Comparison of ENCODE assay signal across 21 mouse cellular contexts in the genomic region with DNA sequence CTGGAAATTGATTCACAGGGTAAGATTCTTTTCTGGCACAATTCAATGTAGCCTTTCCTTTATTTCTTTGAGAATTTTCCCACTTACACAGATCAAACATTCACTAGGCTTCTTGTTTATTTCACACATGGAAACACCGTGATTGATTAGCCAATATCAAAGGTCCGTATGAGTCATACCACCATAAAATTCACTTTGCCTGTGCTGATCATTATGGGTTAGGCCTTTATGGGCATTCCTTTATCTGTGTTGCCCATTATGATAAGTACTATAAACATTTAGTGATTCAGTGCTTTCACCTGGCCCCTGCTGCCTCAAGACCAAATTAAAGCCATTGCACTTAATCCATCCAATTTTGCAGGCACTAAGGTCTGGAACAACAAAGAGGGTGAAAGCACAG.
DNase-seq lines count a peak whose midpoint lies in the region; ATAC-seq and TF ChIP-seq lines count a peak whose summit lies in the region.
"Had no signal": no experiment of that assay in that cellular context is flagged by ENCODE, and none has a peak within 500 bp of the region (broad histone marks: within the 10 kb centered on the region; RNA-seq: fewer than 3 reads in every experiment).

No protein-coding gene starts in this region.

- no peaks in the 10 kb centered on the region for H3K36me3 ChIP-seq in intestine, embryonic 15.5 days
- no peaks in the 10 kb centered on the region for H3K36me3 ChIP-seq in intestine, embryonic 16.5 days (ENCODE audit: control insufficient read depth, insufficient read depth, low read length)
- H3K36me3 ChIP-seq in liver, postnatal 0 days (replicated peaks; ENCODE audit: insufficient read depth, low read length) = no peaks in the 10 kb centered on the region
- H3K36me3 ChIP-seq: embryonic facial prominence, embryonic 13.5 days; embryonic facial prominence, embryonic 15.5 days; forebrain, embryonic 15.5 days had no signal

- H3K27me3 ChIP-seq in intestine, embryonic 15.5 days (replicated peaks) = no peaks in the 10 kb centered on the region
- no peaks in the 10 kb centered on the region for H3K27me3 ChIP-seq in intestine, embryonic 16.5 days (replicated peaks; ENCODE audit: control insufficient read depth, insufficient read depth, low read length)
- H3K27me3 ChIP-seq in liver, postnatal 0 days (ENCODE audit: insufficient read depth, low read length) = no peaks in the 10 kb centered on the region
- H3K27me3 ChIP-seq: embryonic facial prominence, embryonic 13.5 days; embryonic facial prominence, embryonic 15.5 days; forebrain, embryonic 13.5 days; forebrain, embryonic 15.5 days had no signal

- no peaks in the 10 kb centered on the region for H3K4me1 ChIP-seq in intestine, embryonic 15.5 days (replicated peaks)
- no peaks in the 10 kb centered on the region for H3K4me1 ChIP-seq in intestine, embryonic 16.5 days (ENCODE audit: control insufficient read depth, insufficient read depth, low read length)
- H3K4me1 ChIP-seq in liver, postnatal 0 days (ENCODE audit: insufficient read depth) = no peaks in the 10 kb centered on the region
- H3K4me1 ChIP-seq: embryonic facial prominence, embryonic 13.5 days; embryonic facial prominence, embryonic 15.5 days; forebrain, embryonic 13.5 days; forebrain, embryonic 15.5 days had no signal

- intact Hi-C loops in gastrocnemius, postnatal 14 days (cut with DNase I; ENCODE audit: low total_unique reads) = no loop called here

- peak; percentile 16 for DNase-seq in large intestine, adult 2 months (ENCODE audit: low read depth, low spot score)
- no peak for DNase-seq in gastrocnemius, postnatal 14 days
- no peak for DNase-seq in liver, postnatal 0 days
- DNase-seq: adrenal gland, adult 2 months; adrenal gland, postnatal 10 days; adrenal gland, postnatal 25 days; cerebellum, adult 11 months; cerebellum, adult 18-20 months; cerebellum, adult 8-10 months; cerebellum, adult 9-11 months; cerebellum, postnatal 14 days; cerebellum, postnatal 36 days; embryo, embryonic 11 days; forebrain, postnatal 0 days had no signal

- TF ChIP-seq CTCF in liver, postnatal 0 days (IDR thresholded peaks at IDR 0.05; ENCODE audit: low read depth) = no peak

- whole genome bisulfite sequencing in intestine, embryonic 15.5 days = 49% methylated on average over 2 of the region's 2 CpGs
- WGBS in intestine, embryonic 16.5 days = 51% methylated on average over 2 of the region's 2 CpGs
- 23% methylated on average over 2 of the region's 2 CpGs for WGBS in large intestine, adult 2 months
- WGBS in liver, postnatal 0 days (ENCODE audit: insufficient replicate concordance) = 77% methylated on average over 2 of the region's 2 CpGs

- no peak overlapping the region for H3K9ac ChIP-seq in intestine, embryonic 15.5 days
- H3K9ac ChIP-seq in intestine, embryonic 16.5 days (ENCODE audit: low read depth, low read length) = no peak overlapping the region
- H3K9ac ChIP-seq in liver, postnatal 0 days (replicated peaks) = no peak overlapping the region
- H3K9ac ChIP-seq: embryonic facial prominence, embryonic 13.5 days; embryonic facial prominence, embryonic 15.5 days; forebrain, embryonic 13.5 days; forebrain, embryonic 15.5 days; forebrain, postnatal 0 days had no signal

- peak; percentile 76 for ATAC-seq in intestine, embryonic 15.5 days
- ATAC-seq in intestine, embryonic 16.5 days = peak; percentile 83
- no peak for ATAC-seq in liver, postnatal 0 days
- ATAC-seq: forebrain, embryonic 13.5 days; forebrain, embryonic 15.5 days; forebrain, postnatal 0 days had no signal

- no peaks in the 10 kb centered on the region for H3K9me3 ChIP-seq in intestine, embryonic 15.5 days
- H3K9me3 ChIP-seq in intestine, embryonic 16.5 days (ENCODE audit: control insufficient read depth, low read length) = no peaks in the 10 kb centered on the region
- no peaks in the 10 kb centered on the region for H3K9me3 ChIP-seq in liver, postnatal 0 days (ENCODE audit: low read length)
- H3K9me3 ChIP-seq: embryonic facial prominence, embryonic 13.5 days; embryonic facial prominence, embryonic 15.5 days; forebrain, embryonic 13.5 days; forebrain, embryonic 15.5 days had no signal

- no peak overlapping the region for H3K4me2 ChIP-seq in intestine, embryonic 15.5 days (replicated peaks)
- H3K4me2 ChIP-seq in intestine, embryonic 16.5 days (ENCODE audit: low read depth, low read length) = no peak overlapping the region
- H3K4me2 ChIP-seq in liver, postnatal 0 days (ENCODE audit: low read depth, low read length) = no peak overlapping the region
- H3K4me2 ChIP-seq: embryonic facial prominence, embryonic 13.5 days; embryonic facial prominence, embryonic 15.5 days; forebrain, embryonic 13.5 days; forebrain, embryonic 15.5 days had no signal

- H3K27ac ChIP-seq in intestine, embryonic 15.5 days = no peak overlapping the region
- H3K27ac ChIP-seq in intestine, embryonic 16.5 days (ENCODE audit: low read length) = no peak overlapping the region
- no peak overlapping the region for H3K27ac ChIP-seq in liver, postnatal 0 days (ENCODE audit: low read depth)
- H3K27ac ChIP-seq: embryonic facial prominence, embryonic 13.5 days; embryonic facial prominence, embryonic 15.5 days; forebrain, embryonic 13.5 days; forebrain, embryonic 15.5 days had no signal

- H3K4me3 ChIP-seq in intestine, embryonic 15.5 days (replicated peaks) = no peak overlapping the region
- no peak overlapping the region for H3K4me3 ChIP-seq in intestine, embryonic 16.5 days (ENCODE audit: low read length)
- H3K4me3 ChIP-seq in liver, postnatal 0 days (ENCODE audit: low read depth, low read length) = no peak overlapping the region
- H3K4me3 ChIP-seq: embryonic facial prominence, embryonic 13.5 days; embryonic facial prominence, embryonic 15.5 days; erythroblast, embryonic 14.5 days; forebrain, embryonic 13.5 days; forebrain, embryonic 15.5 days had no signal

- TF ChIP-seq EP300 in liver, postnatal 0 days (IDR thresholded peaks at IDR 0.05; ENCODE audit: low read depth) = no peak
